Mouse (Mus musculus) cerebellum, adult 2 months (tissue): ENCODE results near the gene Irf2.

Experiments used
- CTCF ChIP-seq: fragments of 200-500 bp; IDR thresholded peaks from 2 replicates; pipeline ENCODE4 v1.5.1; 2011; ENCODE audit warnings: low read depth, mild to moderate bottlenecking, control low read depth, low read length, moderate library complexity, borderline replicate concordance; ENCODE audit not compliant: insufficient read depth
- POLR2A ChIP-seq: fragments of 200-500 bp; IDR thresholded peaks from 2 replicates; pipeline ENCODE4 v1.6.1; 2011; ENCODE audit warnings: low read length, control low read depth, borderline replicate concordance; ENCODE audit not compliant: insufficient read depth

GRCm38 (mm10) chr8:46732381-46732915 is 7.1 kb upstream of the Irf2 start:
- TF ChIP-seq POLR2A, result no peak
- TF ChIP-seq CTCF, result no peak
